Mouse (Mus musculus) lung, postnatal 0 days (tissue): ENCODE results near the gene Atp6v1g2. TPM values are rescaled to one million over a fixed set of nuclear protein-coding genes. Genes with fewer than 3 reads are reported as not detected.

ENCODE experiments used
- ATAC-seq: fragments of 200-750 bp; cut with Nextera tagmentation; 2 replicates; pipeline ENCODE4 v1.8.0; 2017; ENCODE audit warnings: moderate library complexity
- DNase-seq: peaks from one replicate; pipeline ENCODE4 v3.0.0-alpha.2; 2016; ENCODE audit warnings: low spot score
- H3K27ac ChIP-seq: fragments of 300-500 bp; sonication (generic); 2 replicates; pipeline ENCODE4 v1.5.1; 2014; ENCODE audit warnings: antibody characterized with exemption, mild to moderate bottlenecking, low read length, mixed read lengths
- H3K27me3 ChIP-seq: fragments of 300-500 bp; sonication (generic); replicated peaks from 2 replicates; pipeline ENCODE4 v1.6.1; 2014; ENCODE audit warnings: low read length, mixed read lengths; ENCODE audit not compliant: insufficient read depth
- H3K36me3 ChIP-seq: fragments of 300-500 bp; sonication (generic); 2 replicates; pipeline ENCODE4 v1.6.1; 2014; ENCODE audit warnings: low read length, mixed read lengths; ENCODE audit not compliant: insufficient read depth
- H3K4me1 ChIP-seq: fragments of 300-500 bp; sonication (generic); 2 replicates; pipeline ENCODE4 v1.6.1; 2014; ENCODE audit warnings: antibody characterized with exemption, low read depth, low read length, mixed read lengths; ENCODE audit not compliant: insufficient read depth
- H3K4me2 ChIP-seq: fragments of 300-500 bp; sonication (generic); replicated peaks from 2 replicates; pipeline ENCODE4 v1.6.1; 2014; ENCODE audit warnings: low read depth, mild to moderate bottlenecking, low read length, moderate library complexity, mixed read lengths
- H3K4me3 ChIP-seq: fragments of 300-500 bp; sonication (generic); 2 replicates; pipeline ENCODE4 v1.5.1; 2014; ENCODE audit warnings: low read depth, low read length
- H3K9ac ChIP-seq: fragments of 300-500 bp; sonication (generic); replicated peaks from 2 replicates; pipeline ENCODE4 v1.6.1; 2014; ENCODE audit warnings: low read depth, mild to moderate bottlenecking
- H3K9me3 ChIP-seq: fragments of 300-500 bp; sonication (generic); 2 replicates; pipeline ENCODE4 v1.6.1; 2016; ENCODE audit warnings: low read length, mixed read lengths
- CTCF ChIP-seq: IDR thresholded peaks from 2 replicates; pipeline ENCODE4 v1.5.1; 2016; ENCODE audit warnings: antibody characterized with exemption, mild to moderate bottlenecking
- EP300 ChIP-seq: IDR thresholded peaks from 2 replicates; pipeline ENCODE4 v1.6.1; 2016; ENCODE audit warnings: antibody characterized with exemption, mild to moderate bottlenecking, control low read depth
- WGBS: fragments of 180-500 bp; shearing (Covaris S2); extraction: QIAGEN DNeasy Blood & Tissue Kit; methylation state at CpG from one replicate; pipeline ENCODE4 v1.1.7; 2014; 5-methylcytosine and 5-hydroxymethylcytosine counted together
- polyA plus RNA-seq: library from polyadenylated mRNA; unstranded; fragments of >200 nt; fragmentation: Nextera tagmentation; extraction: Ambion mirVana; gene quantifications from 2 replicates; pipeline ENCODE4 v1.2.1, GENCODE M21; 2015

Gene Atp6v1g2
- polyA plus RNA-seq, 1 experiment from 2014 or later: 4.7 TPM

GRCm38 (mm10) chr17:35234903-35235302, 1.4 kb downstream of the Atp6v1g2 start:
- WGBS: 8% methylated on average over 31 of the region's 31 CpGs
- ATAC-seq: peak; percentile 27
- Histone ChIP-seq H3K27me3 (no peaks in the 10 kb centered on the region), H3K4me3 (peak overlapping the region; percentile 55), H3K36me3 (no peaks in the 10 kb centered on the region; the same call in 1 of the 2 replicates), H3K27ac (peak overlapping the region; percentile 95), H3K4me1 (peaks cover 6% of the 10 kb centered on the region; the same call in 1 of the 2 replicates), H3K9ac (peak overlapping the region; percentile 68), H3K4me2 (peak overlapping the region; percentile 63), H3K9me3 (no peaks in the 10 kb centered on the region)
- peak; percentile 17; the same call in 1 of the 2 replicates for TF ChIP-seq CTCF
- TF ChIP-seq EP300: no peak
- peak; percentile 70 for DNase-seq

- DNase-seq (peak; percentile 98), ATAC-seq (peak; percentile 92)
- Histone ChIP-seq H3K9me3 (no peaks in the 10 kb centered on the region), H3K27me3 (no peaks in the 10 kb centered on the region), H3K36me3 (no peaks in the 10 kb centered on the region; the same call in 1 of the 2 replicates), H3K4me2 (peak within 1 kb of the TSS; percentile 63), H3K9ac (peak within 1 kb of the TSS; percentile 68), H3K4me1 (peaks cover 10% of the 10 kb centered on the region; the same call in 1 of the 2 replicates), H3K4me3 (peak within 1 kb of the TSS; percentile 55), H3K27ac (peak within 1 kb of the TSS; percentile 95)
- TF ChIP-seq EP300 (peak; percentile 76; the same call in 1 of the 2 replicates), CTCF (no peak)
- under 1% methylated on average over 35 of the region's 35 CpGs for WGBS
These were observed 2.3 kb downstream of the Atp6v1g2 start, which contains the start of gene Nfkbil1 for GRCm38 (mm10) chr17:35235614-35236389. Gene Nfkbil1 (minus strand): TSS chr17:35235792.

GRCm38 (mm10) chr17:35236390-35236746, 2.9 kb downstream of the Atp6v1g2 start:
- H3K4me1 ChIP-seq: peaks cover 13% of the 10 kb centered on the region; the same call in 1 of the 2 replicates
- peak overlapping the region; percentile 63 for H3K4me2 ChIP-seq
- peak; percentile 85 for DNase-seq
- H3K9ac ChIP-seq: peak overlapping the region; percentile 68; the same call in 1 of the 2 replicates
- TF ChIP-seq CTCF (peak; percentile 99), EP300 (no peak)
- H3K9me3 ChIP-seq: no peaks in the 10 kb centered on the region
- H3K36me3 ChIP-seq: no peaks in the 10 kb centered on the region
- ATAC-seq: peak; percentile 67
- peak overlapping the region; percentile 95 for H3K27ac ChIP-seq
- H3K4me3 ChIP-seq: peak overlapping the region; percentile 55
- WGBS: 0% methylated on average over 18 of the region's 18 CpGs
- H3K27me3 ChIP-seq: no peaks in the 10 kb centered on the region

DNA sequence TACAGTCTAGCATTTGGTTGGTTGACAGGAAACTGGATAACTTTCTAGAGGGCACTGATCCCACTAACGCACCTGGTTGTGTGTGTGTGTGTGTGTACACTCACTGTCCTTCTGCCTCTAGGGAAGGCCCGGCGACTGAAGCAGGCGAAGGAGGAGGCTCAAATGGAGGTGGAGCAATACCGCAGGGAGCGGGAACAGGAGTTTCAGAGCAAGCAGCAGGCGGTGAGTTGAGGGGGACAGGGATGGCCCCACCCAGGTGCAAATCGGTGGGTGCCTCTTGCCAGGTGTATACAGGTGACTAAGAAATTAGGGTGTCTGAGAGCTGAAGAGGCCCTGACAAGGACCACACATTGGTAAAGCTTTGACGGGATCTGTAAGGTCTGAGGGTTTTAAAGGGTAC, 3.5 kb downstream of the Atp6v1g2 start:
- Histone ChIP-seq H3K27ac (no peak overlapping the region), H3K36me3 (no peaks in the 10 kb centered on the region), H3K9me3 (no peaks in the 10 kb centered on the region), H3K4me1 (peaks cover 11% of the 10 kb centered on the region; the same call in 1 of the 2 replicates), H3K27me3 (no peaks in the 10 kb centered on the region), H3K4me3 (no peak overlapping the region), H3K9ac (no peak overlapping the region), H3K4me2 (no peak overlapping the region)
- TF ChIP-seq EP300: no peak
- no peak for TF ChIP-seq CTCF
- ATAC-seq (no peak), DNase-seq (no peak)
- WGBS: 73% methylated on average over 9 of the region's 9 CpGs

DNA sequence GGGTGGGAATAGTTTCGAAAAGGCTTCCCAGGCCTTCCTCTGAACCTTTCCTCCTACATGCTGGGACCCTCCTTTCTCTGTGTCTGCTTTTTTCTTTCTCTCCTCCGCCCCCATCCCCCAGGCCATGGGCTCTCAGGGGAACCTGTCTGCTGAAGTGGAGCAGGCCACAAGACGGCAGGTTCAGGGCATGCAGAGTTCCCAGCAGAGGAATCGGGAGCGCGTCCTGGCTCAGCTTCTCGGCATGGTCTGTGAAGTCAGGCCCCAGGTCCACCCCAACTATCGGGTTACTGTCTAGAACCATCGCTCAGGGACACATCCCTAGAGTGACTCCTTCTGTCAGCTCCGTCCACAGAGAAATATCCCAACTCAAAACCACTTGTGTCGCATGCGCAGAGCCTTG, 4.0 kb downstream of the Atp6v1g2 start:
- Histone ChIP-seq H3K27ac (no peak overlapping the region), H3K4me1 (peaks cover 7% of the 10 kb centered on the region; the same call in 1 of the 2 replicates), H3K27me3 (no peaks in the 10 kb centered on the region), H3K4me3 (no peak overlapping the region), H3K4me2 (no peak overlapping the region), H3K9me3 (no peaks in the 10 kb centered on the region), H3K9ac (no peak overlapping the region), H3K36me3 (no peaks in the 10 kb centered on the region)
- TF ChIP-seq CTCF (no peak), EP300 (no peak)
- no peak for DNase-seq
- ATAC-seq: no peak
- WGBS: 87% methylated on average over 12 of the region's 12 CpGs

- 77% methylated on average over 5 of the region's 5 CpGs for WGBS
- Histone ChIP-seq H3K9ac (no peak overlapping the region), H3K36me3 (peaks cover 10% of the 10 kb centered on the region; the same call in 1 of the 2 replicates), H3K27ac (no peak overlapping the region), H3K9me3 (no peaks in the 10 kb centered on the region), H3K4me2 (no peak overlapping the region), H3K4me3 (no peak overlapping the region), H3K27me3 (no peaks in the 10 kb centered on the region), H3K4me1 (peaks cover 16% of the 10 kb centered on the region)
- ATAC-seq: no peak
- TF ChIP-seq CTCF (no peak), EP300 (no peak)
- no peak for DNase-seq
These were observed 6.2 kb downstream of the Atp6v1g2 start for GRCm38 (mm10) chr17:35239700-35240099.
